Mouse (Mus musculus): ENCODE results near the gene Arl14. TPM values are rescaled to one million over a fixed set of nuclear protein-coding genes. Genes with fewer than 3 reads are reported as not detected.
A peak's percentile ranks its signal among the peaks of the same experiment; 100 is the strongest.

Arl14 gene
- polyA plus RNA-seq, 1 experiment from 2014 or later = not detected

DNA sequence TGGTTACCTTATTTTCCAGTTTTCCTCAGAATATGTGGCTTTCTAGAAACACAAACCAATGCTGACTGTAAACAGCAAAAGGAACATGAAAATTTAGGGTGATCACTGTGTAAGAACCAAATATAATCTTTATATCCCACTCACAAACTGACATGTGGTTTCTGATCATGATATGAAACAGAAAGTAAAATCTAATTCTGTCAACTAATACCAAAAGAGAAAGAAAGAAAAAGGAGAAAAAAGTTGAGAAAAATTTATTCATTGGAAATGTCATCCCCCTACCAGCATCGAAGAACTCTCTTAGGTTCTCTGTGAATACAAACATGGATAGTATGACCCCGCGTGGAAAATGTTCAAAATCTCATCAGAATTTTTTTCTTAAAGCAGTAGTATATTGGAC, 29.2 kb upstream of the Arl14 start:
- CTCF ChIA-PET = interaction anchor here (1.6 kb wide), 1 partner anchor 10 kb away, joined by 4 read pairs; no protein-coding TSS in a partner anchor
- POLR2A ChIA-PET = no interaction called here
- in situ Hi-C loops (cut with MboI; ENCODE audit: low pct_unique_long_range_greater_than_20kb) = no loop called here
- DNase-seq (ENCODE audit: low read depth, low spot score) = no peak
- H3K27me3 ChIP-seq = peaks cover 19% of the 10 kb centered on the region
- no peak for TF ChIP-seq CTCF (IDR thresholded peaks at IDR 0.05)
- ATAC-seq = no peak

GRCm38 (mm10) chr3:69194496-69194895, 27.7 kb upstream of the Arl14 start:
- in situ Hi-C loops (cut with MboI; ENCODE audit: low pct_unique_long_range_greater_than_20kb) = no loop called here
- ATAC-seq (no peak), DNase-seq (ENCODE audit: low read depth, low spot score) (no peak)
- TF ChIP-seq CTCF (IDR thresholded peaks at IDR 0.05) = no peak
- ChIA-PET POLR2A (no interaction called here), CTCF (no interaction called here)
- peaks cover 13% of the 10 kb centered on the region for H3K27me3 ChIP-seq

DNA sequence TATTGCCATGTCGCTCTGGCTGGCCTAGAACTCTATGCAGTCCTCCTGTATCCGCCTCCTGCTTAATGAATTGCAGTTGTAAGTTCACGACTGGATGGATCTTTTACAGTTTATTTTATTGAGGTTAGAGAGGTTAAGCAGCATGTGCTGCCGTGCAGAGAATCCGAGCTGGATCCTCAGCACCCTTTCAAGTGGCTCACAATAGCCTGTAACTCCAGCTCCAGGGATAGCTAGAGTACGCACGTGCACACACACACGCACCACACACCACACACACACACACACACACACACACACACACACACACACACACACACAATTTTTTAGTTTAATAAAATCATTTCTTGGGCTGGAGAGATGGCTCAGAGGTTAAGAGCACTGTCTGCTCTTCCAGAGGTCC, 27.0 kb upstream of the Arl14 start:
- ATAC-seq (no peak), DNase-seq (ENCODE audit: low read depth, low spot score) (no peak)
- peaks cover 13% of the 10 kb centered on the region for H3K27me3 ChIP-seq
- no peak for TF ChIP-seq CTCF (IDR thresholded peaks at IDR 0.05)
- CTCF ChIA-PET = interaction anchor here (1.0 kb wide), 1 partner anchor 11 kb away, joined by 3 read pairs; no protein-coding TSS in a partner anchor
- POLR2A ChIA-PET = no interaction called here
- in situ Hi-C loops (cut with MboI; ENCODE audit: low pct_unique_long_range_greater_than_20kb) = no loop called here

DNA sequence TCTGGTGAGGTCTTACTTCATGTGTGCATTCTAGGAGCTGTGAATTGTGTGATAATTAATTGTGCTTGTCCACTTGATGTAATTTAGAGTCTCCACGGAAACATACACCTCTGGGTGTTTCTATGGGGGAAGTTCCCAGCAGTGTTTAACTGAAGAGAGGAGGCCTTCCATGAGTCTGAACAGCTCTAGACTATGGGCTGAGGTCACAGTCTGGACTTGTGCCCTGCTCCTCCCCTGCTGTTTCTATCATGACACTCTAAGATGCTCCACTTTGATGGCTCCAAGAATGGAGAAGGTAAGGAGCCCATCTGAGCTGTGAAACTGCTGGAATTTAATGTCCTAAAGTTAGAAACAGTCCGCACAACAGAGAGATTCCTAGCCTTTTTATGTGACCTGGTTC, 24.1 kb upstream of the Arl14 start:
- in situ Hi-C loops (cut with MboI; ENCODE audit: low pct_unique_long_range_greater_than_20kb) = no loop called here
- ATAC-seq (peak; percentile 46), DNase-seq (ENCODE audit: low read depth, low spot score) (no peak)
- CTCF ChIA-PET = interaction anchor here (0.8 to 2.6 kb wide), 2 partner anchors 10 to 19 kb away, joined by 3 to 7 read pairs; no protein-coding TSS in a partner anchor
- peaks cover 6% of the 10 kb centered on the region for H3K27me3 ChIP-seq
- TF ChIP-seq CTCF (IDR thresholded peaks at IDR 0.05) = no peak
- POLR2A ChIA-PET = no interaction called here

DNA sequence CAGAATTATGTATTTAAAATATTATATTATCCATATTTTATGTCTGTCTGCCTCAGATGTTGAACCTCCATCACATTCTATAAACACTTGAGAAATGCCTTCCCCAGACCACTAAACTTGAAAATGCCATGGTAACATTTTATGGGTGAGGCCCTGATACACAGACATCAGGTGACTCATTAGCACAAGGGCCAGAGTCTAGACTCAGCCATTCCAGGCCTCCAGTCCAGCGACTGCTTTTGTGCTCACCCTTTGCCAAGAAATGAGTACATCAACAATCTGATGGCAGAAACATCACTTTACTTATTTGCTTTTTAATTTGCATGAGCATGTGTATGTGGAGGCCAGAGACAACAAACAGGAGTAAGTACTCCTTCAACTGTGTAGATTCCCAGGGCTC, 22.0 kb upstream of the Arl14 start:
- CTCF ChIA-PET = interaction anchor here (1.7 to 2.6 kb wide), 2 partner anchors 9 to 12 kb away, joined by 5 to 7 read pairs; no protein-coding TSS in a partner anchor
- in situ Hi-C loops (cut with MboI; ENCODE audit: low pct_unique_long_range_greater_than_20kb) = no loop called here
- no peak for TF ChIP-seq CTCF (IDR thresholded peaks at IDR 0.05)
- ATAC-seq = peak; percentile 61
- POLR2A ChIA-PET = no interaction called here
- peak; percentile 46 for DNase-seq (ENCODE audit: low read depth, low spot score)
- no peaks in the 10 kb centered on the region for H3K27me3 ChIP-seq

GRCm38 (mm10) chr3:69201206-69201605, 21.0 kb upstream of the Arl14 start:
- no peaks in the 10 kb centered on the region for H3K27me3 ChIP-seq
- ATAC-seq (no peak), DNase-seq (ENCODE audit: low read depth, low spot score) (no peak)
- ChIA-PET CTCF (interaction anchor here (1.5 to 1.7 kb wide), 2 partner anchors 10 to 74 kb away, joined by 4 to 5 read pairs; no protein-coding TSS in a partner anchor), POLR2A (no interaction called here)
- in situ Hi-C loops (cut with MboI; ENCODE audit: low pct_unique_long_range_greater_than_20kb) = no loop called here
- TF ChIP-seq CTCF (IDR thresholded peaks at IDR 0.05) = no peak

GRCm38 (mm10) chr3:69202876-69203275, 19.3 kb upstream of the Arl14 start:
- no peak for DNase-seq (ENCODE audit: low read depth, low spot score)
- no peak for ATAC-seq
- in situ Hi-C loops (cut with MboI; ENCODE audit: low pct_unique_long_range_greater_than_20kb) = no loop called here
- TF ChIP-seq CTCF (IDR thresholded peaks at IDR 0.05) = no peak
- ChIA-PET CTCF (no interaction called here), POLR2A (no interaction called here)
- H3K27me3 ChIP-seq = no peaks in the 10 kb centered on the region

- no peak for TF ChIP-seq CTCF (IDR thresholded peaks at IDR 0.05)
- DNase-seq (ENCODE audit: low read depth, low spot score) (no peak), ATAC-seq (no peak)
- H3K27me3 ChIP-seq = no peaks in the 10 kb centered on the region
- ChIA-PET POLR2A (no interaction called here), CTCF (interaction anchor here (0.8 to 1.5 kb wide), 4 partner anchors 10 to 33 kb away, joined by 3 to 4 read pairs (median 4); no protein-coding TSS in a partner anchor)
- in situ Hi-C loops (cut with MboI; ENCODE audit: low pct_unique_long_range_greater_than_20kb) = no loop called here
Measured at GRCm38 (mm10) chr3:69205266-69206054, 16.8 kb upstream of the Arl14 start.

- no peaks in the 10 kb centered on the region for H3K27me3 ChIP-seq
- no peak for DNase-seq (ENCODE audit: low read depth, low spot score)
- POLR2A ChIA-PET = interaction anchor here (0.6 kb wide), 1 partner anchor 121 kb away, joined by 3 read pairs; no protein-coding TSS in a partner anchor
- CTCF ChIA-PET = interaction anchor here (1.0 to 2.1 kb wide), 5 partner anchors 8 to 29 kb away, joined by 3 to 5 read pairs (median 3); no protein-coding TSS in a partner anchor
- no peak for ATAC-seq
- in situ Hi-C loops (cut with MboI; ENCODE audit: low pct_unique_long_range_greater_than_20kb) = no loop called here
- no peak for TF ChIP-seq CTCF (IDR thresholded peaks at IDR 0.05)
Measured at GRCm38 (mm10) chr3:69206193-69206893, 15.9 kb upstream of the Arl14 start.

DNA sequence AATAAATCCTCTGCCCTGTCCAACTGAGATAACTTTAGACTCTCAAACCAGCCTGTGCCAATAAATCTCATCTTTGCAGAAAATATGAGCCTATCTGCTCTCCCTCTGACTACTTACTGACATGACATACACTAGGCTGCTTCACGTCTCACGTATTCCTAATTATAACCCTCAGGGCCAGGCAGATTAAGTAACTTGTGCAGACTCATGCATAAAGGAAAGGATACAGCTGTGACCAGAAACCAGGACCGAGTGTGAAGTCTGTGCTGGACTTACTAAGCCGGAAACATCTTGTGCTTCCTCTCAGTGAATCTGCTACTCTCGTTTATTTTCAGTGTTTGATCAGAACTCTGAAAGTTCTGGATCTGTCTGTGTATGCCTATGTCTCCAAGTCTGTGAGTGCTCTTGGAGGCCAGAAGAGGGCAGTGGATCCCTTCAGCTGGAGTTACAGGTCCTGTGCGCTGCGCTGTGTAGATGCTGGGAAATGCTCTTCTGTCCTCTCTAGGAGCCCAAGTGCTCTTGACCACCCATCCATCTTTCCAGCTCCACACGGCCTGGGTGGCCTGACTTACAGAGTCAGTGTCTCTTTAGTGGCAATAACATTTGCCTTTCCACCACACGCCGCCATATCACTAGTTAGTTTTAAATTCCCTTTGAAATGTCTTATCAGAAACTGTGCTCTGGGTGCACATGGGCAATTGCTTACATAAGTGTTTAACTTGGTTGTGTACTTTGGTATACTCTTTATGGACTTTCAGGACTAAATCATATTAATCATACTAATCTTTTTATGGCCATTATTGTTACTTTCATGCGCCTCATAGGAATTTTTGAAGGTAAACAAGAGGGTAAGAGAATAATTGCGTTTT, 13.5 kb upstream of the Arl14 start:
- POLR2A ChIA-PET = no interaction called here
- TF ChIP-seq CTCF (IDR thresholded peaks at IDR 0.05) = peak; percentile 80
- ATAC-seq = peak; percentile 76
- in situ Hi-C loops (cut with MboI; ENCODE audit: low pct_unique_long_range_greater_than_20kb) = no loop called here
- no peaks in the 10 kb centered on the region for H3K27me3 ChIP-seq
- CTCF ChIA-PET = interaction anchor here (1.0 to 1.7 kb wide), 2 partner anchors 16 to 273 kb away, joined by 4 to 6 read pairs; no protein-coding TSS in a partner anchor
- no peak for DNase-seq (ENCODE audit: low read depth, low spot score)
